Mouse (Mus musculus) C2C12 (cell line): ENCODE measurements around the gene Klhl2.

Experiments used
- CTCF ChIP-seq: IDR thresholded peaks from one replicate; pipeline ENCODE4 v1.5.1; 2011; ENCODE audit not compliant: control insufficient read depth, insufficient read depth, insufficient read length
- MYOG ChIP-seq: IDR thresholded peaks from one replicate; pipeline ENCODE4 v1.6.1; 2011; ENCODE audit not compliant: control insufficient read depth, insufficient read length; ENCODE audit errors: extremely low read depth
- USF1 ChIP-seq: IDR thresholded peaks from one replicate; pipeline ENCODE4 v1.6.1; 2011; ENCODE audit warnings: low read depth, mild to moderate bottlenecking, control low read depth, moderate library complexity

GRCm38 (mm10) chr8:64797751-64798150 lies 52.1 kb downstream of the Klhl2 start:
- TF ChIP-seq USF1 (no peak), CTCF (no peak), MYOG (no peak)
